Mouse (Mus musculus) cortical plate, adult 2 months (tissue): ENCODE results near the gene Ptbp1.

Experiments used
- CTCF ChIP-seq: fragments of 200-500 bp; IDR thresholded peaks from 2 replicates; pipeline ENCODE4 v1.5.1; 2011; ENCODE audit warnings: mild to moderate bottlenecking, control low read depth, low read length; ENCODE audit not compliant: insufficient read depth; ENCODE audit errors: extremely low read depth
- POLR2A ChIP-seq: fragments of 200-500 bp; IDR thresholded peaks from 2 replicates; pipeline ENCODE4 v1.6.1; 2011; ENCODE audit warnings: mild to moderate bottlenecking, low read length, control low read depth; ENCODE audit not compliant: insufficient read depth; ENCODE audit errors: extremely low read depth

- TF ChIP-seq CTCF (no peak), POLR2A (no peak)
Measured at GRCm38 (mm10) chr10:79823011-79823410, 31.2 kb upstream of the Ptbp1 start.
